Mouse (Mus musculus) neural tube, embryonic 10.5 days (tissue): ENCODE results near the gene Gm7073.

ENCODE experiments used
- DNase-seq: peaks from one replicate; pipeline ENCODE4 v3.0.0-alpha.2; 2017; ENCODE audit warnings: low spot score; ENCODE audit errors: extremely low spot score

Gene Gm7073

GRCm38 (mm10) chrX:60539149-60539548, at the start of gene Gm7073:
Gm7073 (minus strand) TSS chrX:60539249.
- DNase-seq = no peak

GRCm38 (mm10) chrX:60570539-60570938, 31.5 kb upstream of the Gm7073 start:
- no peak for DNase-seq

- DNase-seq = no peak
Measured at GRCm38 (mm10) chrX:60569047-60569446, 30.0 kb upstream of the Gm7073 start.

- no peak for DNase-seq
Measured at GRCm38 (mm10) chrX:60555242-60555641, 16.2 kb upstream of the Gm7073 start.

GRCm38 (mm10) chrX:60547444-60548304, 8.6 kb upstream of the Gm7073 start:
- DNase-seq = peak; percentile 52

GRCm38 (mm10) chrX:60547098-60547443, 8.0 kb upstream of the Gm7073 start:
- DNase-seq = peak; percentile 52

GRCm38 (mm10) chrX:60545906-60546305, 6.9 kb upstream of the Gm7073 start:
- DNase-seq = no peak

GRCm38 (mm10) chrX:60545444-60545843, 6.4 kb upstream of the Gm7073 start:
- DNase-seq = no peak

- DNase-seq = peak; percentile 12
Measured at GRCm38 (mm10) chrX:60544098-60544497, 5.0 kb upstream of the Gm7073 start.

GRCm38 (mm10) chrX:60542901-60543300, 3.9 kb upstream of the Gm7073 start:
- DNase-seq = no peak

- peak; percentile 31 for DNase-seq
Measured at GRCm38 (mm10) chrX:60503995-60504394, 35.1 kb downstream of the Gm7073 start.

GRCm38 (mm10) chrX:60497750-60498149, 41.3 kb downstream of the Gm7073 start:
- no peak for DNase-seq

GRCm38 (mm10) chrX:60495308-60495707, 43.7 kb downstream of the Gm7073 start:
- no peak for DNase-seq

GRCm38 (mm10) chrX:60463786-60464185, 75.3 kb downstream of the Gm7073 start:
- no peak for DNase-seq

GRCm38 (mm10) chrX:60414563-60415111, 124.4 kb downstream of the Gm7073 start:
- no peak for DNase-seq

- DNase-seq = no peak
Measured at GRCm38 (mm10) chrX:60405681-60406080, 133.4 kb downstream of the Gm7073 start.

GRCm38 (mm10) chrX:60404668-60405044, 134.4 kb downstream of the Gm7073 start:
- no peak for DNase-seq

- peak; percentile 72 for DNase-seq
Measured at GRCm38 (mm10) chrX:60403764-60404667, 135.0 kb downstream of the Gm7073 start.

- DNase-seq = peak; percentile 42
Measured at GRCm38 (mm10) chrX:60403062-60403763, 135.8 kb downstream of the Gm7073 start.

- DNase-seq = no peak
Measured at GRCm38 (mm10) chrX:60394292-60394691, 144.8 kb downstream of the Gm7073 start.

- no peak for DNase-seq
Measured at GRCm38 (mm10) chrX:60386852-60387251, 152.2 kb downstream of the Gm7073 start.
